Mouse (Mus musculus): ENCODE data around the gene Tmed8.
"Not testable (repeated sequence)": the region's sequence is repeated elsewhere in the genome, so short reads cannot be mapped to it uniquely, and the experiment has no call there.

Gene Tmed8

DNA sequence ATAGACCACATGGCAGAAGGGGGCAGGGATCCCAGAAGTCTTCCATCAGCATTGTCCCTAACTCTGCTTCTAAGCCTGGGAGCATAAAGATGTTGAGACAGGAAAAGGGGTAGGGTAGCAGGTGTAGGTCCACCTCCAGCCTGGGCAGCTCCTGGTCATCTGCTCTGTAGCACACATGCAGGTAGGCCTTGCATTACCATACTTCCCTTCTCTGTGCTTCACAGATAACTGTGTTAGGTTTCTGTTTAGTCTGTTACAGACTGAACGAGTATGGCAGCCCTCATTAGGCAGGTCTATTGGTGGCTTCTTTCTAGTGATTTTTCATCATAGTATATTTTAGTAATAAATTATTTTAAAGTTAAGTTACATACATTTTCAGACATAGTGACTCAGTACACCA, 39.9 kb downstream of the Tmed8 start:
- no peak for DNase-seq (ENCODE audit: low read depth)

DNA sequence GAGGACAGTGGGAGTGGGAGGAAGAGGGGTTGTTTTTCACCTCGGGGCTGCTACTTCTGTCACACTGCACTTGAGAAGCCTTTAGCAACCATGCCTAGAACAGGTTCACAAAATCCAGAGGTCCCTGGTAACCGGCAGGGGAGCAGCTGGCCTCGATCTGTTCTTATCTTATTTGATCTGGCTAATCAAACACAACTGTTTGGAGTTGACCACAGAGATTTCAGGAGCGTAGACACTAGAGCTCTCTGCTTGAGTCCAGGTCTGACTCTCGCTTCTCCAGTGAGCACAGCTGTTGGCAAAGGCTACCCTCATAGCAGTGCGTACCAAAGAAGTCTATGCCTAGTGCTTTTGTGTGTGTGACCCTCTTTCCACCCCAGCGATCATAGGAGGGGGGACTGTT, 42.2 kb downstream of the Tmed8 start:
- DNase-seq (ENCODE audit: low read depth): no peak

DNA sequence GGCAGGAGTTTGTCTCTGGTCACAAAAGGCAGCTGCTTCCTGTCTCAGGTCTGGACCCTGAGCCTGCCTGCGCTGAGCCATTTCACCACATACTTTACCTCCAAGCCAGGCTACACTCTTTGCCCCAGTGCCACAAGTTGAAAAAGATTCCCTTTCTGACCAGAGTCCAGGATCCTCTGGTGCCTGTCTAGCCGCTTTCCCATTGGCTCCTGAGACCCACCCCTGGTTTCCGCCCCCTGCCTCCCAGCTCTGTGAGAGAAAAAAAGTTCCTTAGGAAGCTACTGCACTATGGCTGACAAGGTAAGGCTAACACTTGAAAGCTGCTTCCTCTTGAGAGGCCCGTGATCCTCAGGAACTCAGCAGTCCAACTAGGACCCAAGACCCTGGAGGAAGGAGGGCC, 42.9 kb downstream of the Tmed8 start:
- DNase-seq (ENCODE audit: low read depth): no peak

DNA sequence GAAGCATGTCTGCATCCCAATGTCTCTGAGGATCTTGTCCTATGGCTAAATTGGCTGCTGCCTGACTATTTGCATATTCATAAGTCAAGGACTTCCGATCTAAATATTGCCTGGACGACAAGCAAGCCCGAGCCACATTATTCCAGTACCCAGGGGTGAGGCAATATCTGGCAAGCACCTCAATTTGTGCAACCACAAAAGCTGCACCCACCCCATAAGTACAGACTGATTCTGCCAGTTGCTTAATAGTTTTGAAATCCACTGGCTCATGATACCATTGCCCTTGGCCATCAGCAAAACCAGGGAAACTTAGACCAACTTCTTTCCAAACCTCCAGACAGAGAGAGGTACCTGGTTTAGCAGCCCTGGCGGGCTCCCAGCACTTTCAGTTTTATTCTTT, 45.8 kb downstream of the Tmed8 start:
- not testable (repeated sequence) for DNase-seq (ENCODE audit: low read depth)

DNA sequence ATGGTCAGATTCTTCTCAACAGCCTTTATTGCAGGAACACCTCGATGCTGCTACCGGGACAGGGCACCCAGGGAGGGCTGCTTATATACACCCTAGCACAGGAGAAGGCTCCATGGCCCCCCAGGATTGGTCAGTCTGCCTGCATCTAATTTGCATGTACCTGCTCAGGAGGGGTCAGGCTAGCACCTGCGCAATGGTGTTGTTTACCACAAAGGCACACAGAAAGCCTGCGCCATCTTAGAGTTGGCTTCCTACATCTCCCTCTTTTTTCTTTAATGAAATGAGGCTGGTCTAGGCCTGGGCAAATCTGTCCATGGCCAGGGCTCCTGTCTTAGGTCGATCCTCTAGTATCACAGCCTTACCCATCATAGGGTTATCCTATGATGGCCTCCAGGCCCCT, 50.8 kb downstream of the Tmed8 start:
- no peak for DNase-seq (ENCODE audit: low read depth)

DNA sequence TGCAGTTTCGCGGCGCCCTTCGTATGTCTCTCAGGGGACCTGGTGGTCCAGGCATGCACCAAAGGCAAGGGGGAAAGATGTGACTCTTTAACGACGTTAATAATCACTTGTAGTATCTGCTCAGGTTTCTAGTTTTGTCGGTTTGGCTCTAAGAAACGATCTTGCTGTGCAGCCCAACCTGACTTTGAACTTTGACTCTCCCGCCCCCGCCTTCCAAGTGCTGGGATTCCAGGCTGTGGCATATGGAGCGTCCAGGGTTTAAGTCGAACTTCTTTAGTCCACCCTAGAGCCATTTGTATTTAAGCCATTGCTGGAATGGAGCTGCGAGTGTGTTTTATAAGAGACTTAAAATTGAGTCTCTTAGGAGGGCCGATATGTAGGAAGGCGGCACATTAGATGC, 52.1 kb downstream of the Tmed8 start:
- DNase-seq (ENCODE audit: low read depth): no peak

DNA sequence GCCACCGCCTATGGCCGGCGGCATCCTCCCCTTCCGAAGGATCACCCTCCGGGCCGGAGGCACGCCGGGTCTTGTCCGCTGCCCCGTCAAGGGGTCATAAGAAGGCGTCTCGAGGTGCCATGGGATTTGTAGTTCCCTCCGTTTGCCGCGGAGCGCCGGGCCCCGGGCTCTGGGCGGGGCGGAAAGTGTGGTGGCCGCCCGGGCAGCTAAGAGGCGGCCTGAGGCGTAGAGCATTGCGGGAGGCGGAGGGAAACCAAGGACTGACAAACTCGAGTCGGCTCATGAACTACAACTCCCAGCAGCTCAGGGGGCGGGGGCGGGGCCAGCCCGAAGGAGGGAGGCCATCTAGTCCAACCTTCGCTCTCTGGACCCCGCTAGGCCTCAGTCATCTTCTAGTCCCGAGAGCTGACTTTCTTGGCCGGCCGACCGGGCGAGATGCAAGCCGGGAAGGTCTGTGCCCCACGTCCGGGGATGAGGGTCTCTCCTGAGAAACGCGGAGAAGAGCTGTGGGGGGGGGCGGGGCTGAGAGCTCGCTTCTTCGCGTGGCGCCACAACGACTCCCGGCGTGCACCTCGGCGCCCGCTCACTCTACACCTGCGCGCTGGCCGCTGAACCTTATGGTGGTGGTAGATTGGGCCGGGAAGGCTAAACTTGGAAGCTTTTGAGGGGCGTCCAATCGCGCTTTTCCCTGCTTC, 52.7 kb downstream of the Tmed8 start, which contains the start of gene Pomt2:
TSS of gene Pomt2 (minus strand) at position 574 of the 695 bp plus-strand sequence.
- DNase-seq (ENCODE audit: low read depth): peak; percentile 88

DNA sequence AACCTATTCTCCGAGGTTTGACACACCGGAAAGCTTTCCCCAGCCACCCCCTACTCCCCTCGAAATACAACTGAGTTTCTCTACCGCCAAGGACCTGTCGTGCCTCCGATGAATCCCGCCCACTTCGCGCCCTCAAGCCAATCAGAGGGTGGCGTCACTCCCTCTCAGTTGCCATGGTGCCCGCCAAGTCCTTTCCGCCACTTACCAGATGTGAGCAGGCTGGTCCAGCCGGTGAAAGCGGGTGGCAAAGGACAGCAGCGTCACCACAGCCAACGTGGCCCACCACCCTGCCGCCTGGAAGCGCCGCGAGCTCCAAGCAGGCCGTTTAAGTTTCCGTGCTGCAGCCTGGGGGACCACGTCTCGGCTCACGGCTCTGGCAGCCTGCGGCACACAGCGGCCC, 53.3 kb downstream of the Tmed8 start, which contains the start of gene Gstz1:
TSS of gene Gstz1 (plus strand) at position 200 of the 400 bp plus-strand sequence.
- peak; percentile 75 for DNase-seq (ENCODE audit: low read depth)

DNA sequence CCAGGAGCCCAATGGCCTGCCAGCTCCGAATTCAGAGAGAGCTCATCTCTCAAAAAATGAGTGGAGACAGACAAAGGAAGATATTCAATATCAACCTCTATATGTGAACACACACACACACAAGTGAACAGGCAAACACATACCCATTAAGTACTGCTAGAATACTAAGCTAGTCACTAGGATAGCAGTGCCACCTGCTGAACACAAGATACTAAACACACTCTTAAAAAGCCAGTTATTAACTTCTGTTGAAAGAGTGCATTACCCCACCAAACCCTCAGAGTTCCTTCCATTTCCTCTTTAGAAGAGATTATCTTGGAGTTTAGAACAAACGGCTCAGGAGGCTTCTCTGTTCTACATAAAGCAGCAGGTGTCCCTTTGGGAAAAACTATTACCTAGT, 58.1 kb downstream of the Tmed8 start:
- DNase-seq (ENCODE audit: low read depth): no peak

DNA sequence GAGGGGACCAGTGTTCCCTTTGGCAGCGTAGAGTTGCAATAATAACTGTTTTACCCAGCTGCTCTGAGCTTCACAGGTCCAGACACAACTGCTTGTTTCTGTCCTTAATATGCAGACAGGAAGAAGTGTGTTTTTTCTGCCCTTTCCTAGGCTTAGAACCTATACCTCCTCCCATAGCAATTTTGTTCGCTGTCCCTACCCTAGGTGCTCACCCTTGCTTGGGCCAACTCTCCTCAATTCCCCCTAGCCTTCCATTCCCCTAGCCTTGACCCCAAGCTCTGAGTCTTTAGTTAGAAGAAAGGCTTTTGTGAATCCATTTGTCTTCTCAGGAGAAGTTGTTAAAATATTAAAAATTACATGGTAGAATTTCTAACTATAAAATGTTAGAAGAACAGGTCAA, 61.5 kb downstream of the Tmed8 start:
- DNase-seq (ENCODE audit: low read depth): no peak

DNA sequence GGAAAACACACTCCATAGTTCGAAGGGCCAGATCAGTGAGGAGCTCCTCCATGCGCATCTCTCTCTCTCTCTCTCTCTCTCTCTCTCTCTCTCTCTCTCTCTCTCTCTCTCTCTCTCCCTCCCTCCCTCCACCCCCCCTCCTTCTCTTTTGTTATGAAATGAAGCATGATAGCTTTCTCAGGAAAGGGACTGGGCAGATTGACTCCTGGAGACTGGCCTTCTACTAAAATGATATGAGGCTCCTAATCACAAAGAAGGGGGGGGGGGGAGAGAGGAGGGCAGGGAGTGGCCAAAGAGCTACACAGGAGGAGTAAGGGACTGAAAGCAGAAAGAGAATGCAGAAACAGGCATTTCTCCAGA, 61.9 kb downstream of the Tmed8 start:
- DNase-seq (ENCODE audit: low read depth): no peak

DNA sequence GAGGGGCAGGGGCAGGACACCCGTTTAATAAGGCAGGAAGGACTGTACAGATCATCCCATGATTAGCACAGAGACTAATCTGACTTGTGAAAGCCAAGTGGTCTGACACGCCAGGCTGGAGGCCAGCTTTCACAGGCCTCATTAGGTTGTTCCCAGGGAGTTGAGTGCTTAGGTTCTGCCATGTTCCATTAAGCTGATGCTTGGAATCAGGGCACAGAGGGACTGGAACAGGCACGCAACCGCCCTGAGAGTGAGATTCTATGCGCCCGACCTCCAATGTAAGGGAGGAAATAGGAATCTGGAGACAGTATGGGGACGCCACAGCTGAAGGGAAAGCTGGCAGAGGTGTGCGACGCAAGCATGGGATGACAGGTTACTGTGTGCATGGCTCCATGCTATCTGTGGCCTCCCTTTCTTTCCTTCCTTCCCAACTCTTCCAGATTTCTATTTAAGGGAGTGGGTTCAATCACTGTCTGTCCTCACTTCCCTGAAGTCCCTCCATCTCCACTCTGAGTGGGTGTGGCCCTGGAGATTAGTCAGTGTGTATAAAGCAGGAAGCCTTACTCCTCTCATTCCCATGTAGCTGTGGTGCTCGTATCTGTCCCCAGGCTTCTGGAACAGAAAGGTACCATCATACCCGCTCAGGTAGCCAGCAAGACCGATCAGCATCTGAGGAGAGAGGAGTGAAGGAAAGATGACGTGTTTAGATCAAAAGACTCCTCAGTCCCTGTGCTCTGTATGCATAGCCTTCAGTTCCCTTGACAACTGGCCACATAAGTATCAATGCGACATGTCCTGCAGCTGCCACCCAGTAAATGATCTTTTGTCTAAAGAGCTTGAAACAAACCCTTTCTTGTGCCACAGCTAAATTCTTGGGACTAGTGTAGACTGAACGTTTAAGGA, 62.6 kb downstream of the Tmed8 start:
- no peak for DNase-seq (ENCODE audit: low read depth)

DNA sequence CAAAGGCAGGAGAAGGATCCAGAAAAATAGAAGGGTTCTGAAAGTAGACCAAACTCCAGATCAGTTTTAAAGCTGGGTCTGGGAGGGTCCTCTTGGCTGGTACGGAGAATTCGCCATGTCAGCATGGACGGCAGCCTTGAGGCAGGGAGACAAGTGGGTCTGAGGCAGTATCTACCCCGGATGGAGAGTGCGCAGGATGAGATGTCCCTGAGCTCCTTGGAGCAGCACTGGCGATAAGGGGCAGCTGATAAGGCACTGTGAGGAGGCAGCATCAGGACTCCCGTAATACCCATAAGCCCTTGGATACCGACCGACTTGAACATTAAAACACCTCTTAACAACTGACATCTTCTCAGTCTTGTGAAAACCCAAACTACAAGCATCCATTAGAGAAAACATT, 67.5 kb downstream of the Tmed8 start:
- no peak for DNase-seq (ENCODE audit: low read depth)

DNA sequence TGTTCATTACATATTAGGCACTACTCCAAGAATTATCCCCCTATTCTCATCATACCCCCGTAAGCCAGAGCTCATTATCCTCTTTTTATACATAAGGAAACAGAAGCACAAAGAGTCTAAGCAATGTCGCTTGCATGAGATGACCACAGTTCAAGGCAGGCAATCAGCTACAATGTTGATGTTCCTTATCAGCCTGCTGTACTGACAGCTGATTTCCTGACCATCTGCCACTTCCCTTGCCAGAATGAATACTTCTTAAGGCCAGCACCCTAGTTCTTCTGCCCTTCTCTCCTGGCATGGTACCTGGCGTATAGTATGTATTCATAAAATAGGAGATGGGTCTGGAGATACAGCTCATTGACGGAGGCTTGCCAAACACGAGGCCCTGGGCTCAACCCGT, 68.0 kb downstream of the Tmed8 start:
- no peak for DNase-seq (ENCODE audit: low read depth)

DNA sequence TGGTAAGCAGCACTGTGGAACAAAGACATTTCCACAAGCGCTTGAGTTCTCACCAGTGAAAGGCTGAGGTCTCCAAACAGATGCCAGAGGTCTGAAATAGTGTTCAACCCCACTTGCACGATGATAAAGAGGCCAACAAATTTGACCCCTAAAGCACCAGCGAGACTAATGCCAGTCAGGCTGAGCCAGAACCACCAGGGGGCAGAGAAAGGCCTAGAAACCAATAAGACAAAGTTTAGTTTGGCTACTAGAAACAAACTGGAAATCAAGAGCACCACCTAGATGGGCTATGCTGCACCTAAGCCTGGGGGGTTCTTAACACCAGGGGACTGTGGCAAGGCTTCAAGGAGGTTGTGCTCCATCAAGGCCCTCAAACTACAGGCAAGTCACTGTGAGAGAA, 68.6 kb downstream of the Tmed8 start:
- no peak for DNase-seq (ENCODE audit: low read depth)

DNA sequence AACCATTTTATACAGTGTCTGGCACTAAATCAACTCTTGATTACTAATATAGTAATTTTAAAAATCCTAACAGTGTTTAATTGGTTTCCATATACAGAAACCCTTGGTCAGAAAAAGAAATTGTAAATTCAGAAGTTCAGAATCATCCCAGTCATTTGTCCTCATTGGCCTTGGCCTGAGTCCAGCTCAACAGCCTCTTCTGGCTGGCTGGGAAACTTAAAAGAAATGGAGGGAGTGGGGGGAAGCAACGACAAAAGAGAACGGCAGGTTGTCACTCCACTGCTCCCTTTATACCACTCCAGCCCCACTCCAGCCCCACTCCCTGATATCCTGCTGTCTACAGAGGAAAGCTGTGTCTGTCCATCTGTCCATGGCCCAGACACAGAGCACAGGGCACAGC, 69.1 kb downstream of the Tmed8 start:
- no peak for DNase-seq (ENCODE audit: low read depth)

DNA sequence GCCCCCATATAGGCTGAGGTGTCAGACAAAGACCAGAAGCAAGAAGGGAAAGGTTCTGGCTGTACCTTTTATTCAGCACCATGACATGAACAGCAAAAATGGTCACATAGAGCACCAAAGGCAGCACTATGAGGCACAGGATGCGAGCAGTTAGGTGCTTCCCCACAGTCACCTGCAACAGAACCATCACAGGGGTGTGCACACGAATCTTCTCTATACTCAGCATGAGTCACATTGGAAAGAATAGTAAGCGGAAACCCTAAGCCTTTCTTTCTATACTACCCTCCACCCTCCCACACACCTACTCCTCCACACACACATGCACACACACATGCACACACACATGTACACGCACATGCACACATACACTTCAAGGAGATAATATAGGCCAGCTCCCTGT, 70.0 kb downstream of the Tmed8 start:
- no peak for DNase-seq (ENCODE audit: low read depth)

DNA sequence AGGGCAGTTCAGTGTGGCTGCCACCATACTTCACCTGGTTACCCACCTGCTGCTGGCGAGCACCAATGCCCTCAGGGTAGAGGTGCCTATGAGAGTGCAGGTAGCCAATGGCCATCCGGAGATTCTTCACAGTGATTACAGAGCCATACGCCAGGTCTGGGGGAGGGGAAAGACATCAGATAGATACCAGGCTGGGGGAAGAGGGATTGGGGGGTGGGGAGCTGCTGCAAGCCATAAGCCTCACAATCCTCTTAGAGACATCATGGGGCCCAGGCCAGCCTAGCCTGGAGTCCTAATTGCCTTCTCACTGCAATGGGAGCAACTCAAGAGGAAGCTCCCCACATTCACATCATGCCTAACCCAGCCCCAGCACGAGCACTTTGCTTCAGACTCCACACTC, 73.0 kb downstream of the Tmed8 start:
- no peak for DNase-seq (ENCODE audit: low read depth)

DNA sequence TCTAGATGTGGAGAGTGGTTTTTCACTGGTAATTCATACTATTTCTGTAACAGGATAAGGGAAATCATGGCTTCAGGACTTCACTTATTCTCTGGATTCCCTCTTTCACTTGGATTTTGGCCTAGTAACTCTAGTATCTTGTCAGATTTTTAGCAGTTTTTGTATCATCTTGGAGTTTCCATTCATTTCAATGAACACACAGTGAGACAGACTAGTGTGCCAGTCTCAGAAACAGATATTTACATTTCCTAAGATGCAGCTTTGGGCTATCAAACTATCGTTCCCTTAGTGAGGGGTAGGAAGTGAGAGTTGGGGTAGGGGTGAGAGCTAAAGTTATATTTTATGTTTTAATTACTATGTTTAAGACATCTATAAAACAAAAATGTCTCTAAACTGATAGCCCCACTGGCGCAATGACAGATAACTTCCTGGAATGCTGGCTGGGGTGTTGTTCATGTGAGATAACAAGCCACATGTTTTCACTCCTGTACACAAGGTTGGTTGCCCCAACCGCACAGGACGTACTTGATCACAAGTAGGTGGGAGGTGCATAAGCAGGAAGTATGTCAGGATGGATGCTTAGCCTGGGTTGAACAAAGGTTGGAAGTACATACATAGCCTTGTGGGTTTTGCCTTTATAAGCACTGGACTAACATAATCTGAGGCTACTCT, 78.2 kb downstream of the Tmed8 start:
- no peak for DNase-seq (ENCODE audit: low read depth)

Measured in c-Kit-positive CD71-negative TER-119-negative erythroid progenitor cells, embryonic 14.5 days (primary cell).